Mouse (Mus musculus) monocyte, adult 5-6 weeks (primary cell): ENCODE measurements around the gene Ddx46. TPM values are rescaled to one million over a fixed set of nuclear protein-coding genes. Genes with fewer than 3 reads are reported as not detected.
"Not testable (repeated sequence)": the region's sequence is repeated elsewhere in the genome, so short reads cannot be mapped to it uniquely, and the experiment has no call there.

Experiments used
- ATAC-seq: fragments of 153-309, 156-312 bp; replicated peaks from 2 replicates; pipeline ENCODE4 v1.8.0; 2017; ENCODE audit warnings: mild to moderate bottlenecking; ENCODE audit not compliant: low TSS enrichment, insufficient number of reproducible peaks, severe bottlenecking, poor library complexity, low FRiP score
- total RNA-seq: library from RNA; stranded (forward); fragments of 200-1000, 200-491, 200-594 nt; gene quantifications from 3 replicates; pipeline ENCODE4 v1.2.3, GENCODE M21; 2017

Ddx46 gene
- total RNA-seq, 1 experiment from 2014 or later, result 145 TPM

DNA sequence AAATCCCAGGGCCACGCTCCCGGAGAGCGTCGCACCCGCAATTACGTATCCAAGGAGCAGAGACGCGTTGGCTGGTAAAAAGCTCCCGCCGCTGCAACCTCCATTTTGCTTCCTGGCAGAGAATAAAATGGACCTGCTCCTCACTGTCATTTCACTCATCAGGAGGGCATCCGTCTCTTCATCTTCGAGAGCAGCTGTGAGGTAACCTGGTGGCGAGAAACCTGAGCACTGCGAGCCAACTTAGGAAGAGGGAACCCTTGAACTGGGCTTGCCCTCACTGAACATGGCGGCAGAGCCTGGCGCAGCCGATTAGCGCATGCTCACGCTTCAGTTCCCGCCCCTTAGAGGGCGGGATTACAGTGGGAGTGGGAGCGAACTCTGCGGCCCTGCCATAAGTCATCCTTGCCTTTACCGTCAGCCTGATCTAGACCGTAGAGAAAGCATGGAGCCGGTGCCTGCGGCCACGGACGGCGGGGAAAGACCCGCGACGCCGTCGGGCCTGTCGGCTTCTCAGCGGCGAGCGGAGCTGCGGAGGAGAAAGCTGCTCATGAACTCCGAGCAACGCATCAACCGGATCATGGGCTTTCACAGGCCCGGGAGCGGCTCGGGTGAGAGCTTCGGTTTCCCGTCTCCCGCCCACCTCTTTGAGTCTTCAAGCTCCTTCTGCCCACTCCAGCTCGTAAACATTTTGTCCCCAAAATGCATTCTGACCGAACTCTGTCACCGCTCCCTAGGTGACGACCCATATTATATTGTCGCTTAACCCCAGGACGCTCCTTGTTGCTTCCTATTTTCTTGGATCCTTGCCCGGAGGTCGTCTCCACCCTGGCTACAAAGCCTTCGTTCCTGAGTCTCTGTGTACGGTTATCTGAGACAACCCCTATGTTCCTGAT is 11.9 kb upstream of the Ddx46 start, which contains the start of gene Caml:
Gene Caml, plus strand, starts transcription at position 357 of the 893 bp plus-strand sequence.
- peak; percentile 96 for ATAC-seq

DNA sequence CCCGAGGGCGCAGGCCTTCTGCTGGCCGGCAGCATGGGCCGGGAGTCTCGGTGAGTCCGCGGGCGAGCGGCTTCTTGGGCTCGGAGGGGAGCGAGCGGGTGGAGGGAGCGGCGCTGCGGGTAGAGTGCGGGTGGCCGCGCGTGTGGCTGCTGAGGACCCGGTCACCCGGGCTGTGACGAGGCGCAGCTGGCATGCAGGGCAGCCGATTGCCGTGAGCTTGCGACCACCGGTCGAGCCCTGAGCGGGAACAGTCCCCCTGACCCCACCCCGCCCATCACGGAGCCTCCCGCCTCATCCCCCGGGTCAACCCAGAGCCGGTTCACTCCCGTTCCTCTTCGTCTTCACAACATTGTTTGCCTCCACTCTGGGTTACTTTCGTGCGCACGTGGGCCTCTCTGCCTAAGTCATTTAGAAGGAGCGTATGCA is 332 bp downstream of the Ddx46 start:
- no peak for ATAC-seq

DNA sequence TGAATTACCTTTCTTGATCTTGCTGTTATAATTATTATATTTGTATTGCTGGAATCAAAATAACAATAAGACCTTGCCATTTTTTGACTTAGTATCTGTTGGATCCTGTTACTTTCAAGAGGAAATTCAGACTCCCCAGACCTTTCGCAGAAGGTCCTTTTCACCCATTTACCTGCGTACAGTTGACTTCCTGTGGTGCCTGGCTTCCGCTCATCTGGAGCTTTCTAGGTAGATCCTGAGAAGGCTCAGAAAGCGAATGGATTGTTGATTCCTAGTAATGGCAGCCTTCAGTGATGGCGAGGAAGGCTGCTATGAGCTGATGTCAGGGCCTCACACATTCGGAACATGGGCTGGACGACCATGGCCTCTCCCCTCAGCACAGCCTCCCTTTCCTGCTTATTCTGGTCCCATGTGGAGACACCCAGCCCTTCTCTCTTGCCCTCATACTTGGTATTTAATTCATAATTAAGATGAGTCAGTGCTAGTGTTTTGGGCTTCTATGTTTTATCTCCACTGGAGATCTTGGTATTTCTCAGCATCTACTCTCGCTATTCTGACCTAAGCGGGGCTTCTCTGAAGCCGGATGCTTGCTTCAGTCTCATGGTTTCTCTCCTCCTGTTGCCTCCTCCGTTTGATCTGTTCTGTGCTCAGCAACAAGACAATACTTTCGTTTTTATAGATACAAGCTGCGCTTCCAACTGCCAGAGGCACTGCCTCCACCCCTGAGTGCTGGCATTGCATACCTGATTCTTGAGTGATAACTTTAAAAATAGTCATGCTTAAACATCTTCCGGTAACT is 1.6 kb downstream of the Ddx46 start:
- ATAC-seq, result no peak

DNA sequence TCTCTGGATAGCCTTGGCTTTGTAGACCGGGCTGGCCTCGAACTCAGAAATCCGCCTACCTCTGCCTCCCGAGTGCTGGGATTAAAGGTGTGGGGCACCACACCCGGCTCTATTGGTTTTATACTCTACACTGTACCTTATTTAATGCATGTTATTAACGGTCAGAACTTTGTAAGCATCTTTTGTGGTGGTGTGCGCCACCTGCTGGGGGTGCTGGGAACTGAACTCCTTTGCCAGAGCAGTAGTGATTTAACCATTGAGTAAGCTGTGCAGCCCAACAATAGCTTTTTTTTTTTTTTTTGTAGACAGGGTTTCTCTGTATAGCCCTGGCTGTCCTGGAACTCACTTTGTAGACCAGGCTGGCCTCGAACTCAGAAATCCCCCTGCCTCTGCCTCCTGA is 5.7 kb downstream of the Ddx46 start:
- ATAC-seq, result peak; percentile 86

DNA sequence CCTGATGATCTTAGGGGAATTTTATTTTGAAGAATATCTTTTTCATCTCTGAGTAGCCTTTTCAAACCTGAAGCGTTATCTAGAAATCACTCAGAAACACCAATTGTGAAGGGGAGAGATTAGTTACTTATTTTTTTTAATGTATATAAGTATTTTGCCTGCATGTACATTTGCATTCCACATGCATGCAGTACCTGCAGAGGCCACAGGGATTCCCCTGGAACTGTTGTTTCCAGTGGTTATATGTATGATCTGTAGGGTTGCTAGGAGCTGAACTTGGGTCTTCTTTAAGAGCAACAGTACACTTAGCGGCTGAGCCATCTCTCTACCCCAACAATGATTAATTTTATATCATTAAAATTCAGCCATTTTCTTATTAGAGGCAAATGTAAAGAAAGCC is 9.7 kb downstream of the Ddx46 start:
- ATAC-seq, result no peak

DNA sequence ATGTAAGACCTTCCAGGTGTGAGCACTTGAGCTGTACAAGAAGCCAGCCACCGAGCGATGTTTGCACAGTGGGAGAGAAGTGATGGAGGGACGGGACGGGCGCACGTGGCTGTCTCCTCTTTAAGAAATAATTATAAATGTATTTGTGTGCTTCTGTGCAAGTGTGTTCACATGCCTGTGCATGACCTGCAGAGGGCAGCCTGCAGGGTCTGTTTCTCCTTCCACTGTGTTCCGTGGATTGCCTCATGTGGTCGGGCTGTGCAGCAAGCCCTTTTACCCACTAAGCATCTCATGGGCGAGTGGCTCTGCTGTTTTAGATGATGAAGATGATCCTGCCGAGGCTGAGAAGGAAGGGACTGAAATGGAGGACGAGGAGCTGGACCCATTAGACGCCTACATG is 15.3 kb downstream of the Ddx46 start:
- ATAC-seq, result no peak

DNA sequence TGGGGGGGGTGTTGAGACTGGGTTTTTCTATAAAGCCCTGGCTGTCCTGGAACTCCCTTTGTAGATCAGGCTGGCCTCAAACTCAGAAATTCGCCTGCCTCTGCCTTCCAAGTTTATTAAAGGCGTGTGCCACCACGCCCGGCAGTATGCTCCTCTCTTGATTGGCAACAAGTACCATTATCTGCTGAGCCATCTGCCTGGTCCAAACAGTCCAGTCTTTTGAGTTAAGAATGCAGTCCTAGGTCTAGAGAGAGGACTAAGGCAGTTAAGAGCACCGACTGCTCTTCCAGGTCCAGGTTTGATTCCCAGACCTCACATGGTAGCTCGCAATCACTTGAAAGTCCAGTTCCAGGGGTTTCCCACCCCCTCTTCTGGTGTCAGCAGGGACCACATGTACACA is 16.2 kb downstream of the Ddx46 start:
- ATAC-seq, result no peak

DNA sequence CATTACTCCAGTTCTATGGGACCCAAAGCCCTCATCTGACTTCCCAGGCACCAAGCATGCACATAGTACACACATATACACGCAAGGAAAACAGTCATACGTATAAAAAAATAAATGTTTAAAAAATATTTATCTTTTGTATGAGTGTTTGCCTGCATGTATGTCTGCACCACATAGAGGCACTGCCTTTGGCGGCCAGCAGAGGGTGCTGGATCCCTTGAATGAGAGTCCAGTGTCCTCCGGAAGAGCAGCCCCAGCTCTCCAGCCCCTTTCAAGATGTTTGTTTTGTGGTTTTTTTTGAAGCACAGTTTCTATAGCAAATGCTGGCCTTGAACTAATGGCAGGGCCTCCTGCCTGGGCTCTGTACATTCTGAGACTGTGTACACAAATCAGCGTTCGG is 33.7 kb downstream of the Ddx46 start:
- no peak for ATAC-seq

DNA sequence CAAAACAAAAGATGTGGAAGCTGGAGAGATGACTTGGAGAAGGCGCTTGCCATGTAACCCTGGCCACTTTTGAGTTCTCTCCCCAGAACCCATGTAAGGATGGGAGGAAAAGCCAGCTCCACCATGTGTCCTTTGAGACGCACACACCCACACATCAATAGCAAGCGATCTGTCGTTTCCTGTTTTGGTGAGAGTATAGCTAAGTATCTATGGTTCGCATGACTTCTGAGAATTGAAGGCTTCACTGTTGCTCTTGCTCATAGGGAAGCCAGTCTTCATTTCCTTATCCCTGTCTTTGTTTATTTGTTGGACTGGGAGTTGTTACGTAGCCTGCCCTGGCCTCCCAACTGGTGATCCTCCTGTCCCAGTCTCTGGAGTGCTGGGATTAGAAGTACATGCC is 37.9 kb downstream of the Ddx46 start:
- no peak for ATAC-seq

DNA sequence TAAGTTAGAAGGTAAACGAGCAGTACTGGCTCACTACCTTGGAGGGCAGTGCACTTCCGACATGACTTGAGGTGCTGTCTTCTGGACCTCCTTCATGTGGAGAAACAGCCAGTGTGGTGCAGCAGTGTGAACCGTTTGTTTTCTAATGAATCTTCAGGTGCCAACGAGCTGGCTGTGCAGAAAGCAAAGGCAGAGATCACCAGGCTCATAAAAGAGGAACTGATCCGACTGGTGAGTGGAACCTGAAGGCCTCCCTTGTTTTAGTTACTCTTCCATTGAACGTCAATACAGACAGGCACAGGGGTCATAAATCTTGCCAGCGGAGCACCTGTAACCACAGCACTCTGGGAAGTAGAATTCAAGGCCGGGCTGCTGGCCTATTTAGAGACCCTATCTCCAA is 42.5 kb downstream of the Ddx46 start:
- no peak for ATAC-seq

DNA sequence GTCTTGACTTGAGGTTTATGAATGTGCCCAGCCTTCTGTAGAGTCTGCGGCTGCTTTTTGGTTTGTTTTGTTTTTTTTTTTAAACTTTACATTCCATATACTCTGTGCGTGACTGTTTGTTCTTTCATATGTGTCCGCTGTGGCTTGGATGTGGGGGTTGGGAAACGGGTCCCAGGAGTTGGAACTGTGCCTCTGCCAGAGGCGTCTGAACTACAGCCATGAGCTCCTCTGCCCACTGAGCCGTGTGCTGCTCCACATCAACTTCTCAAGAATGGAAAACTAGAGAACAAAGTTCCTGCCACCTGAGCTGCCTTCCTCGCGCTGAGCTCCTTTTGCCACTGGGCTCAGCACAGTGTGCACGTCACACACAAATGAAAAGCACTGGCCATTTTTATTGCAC is 47.4 kb downstream of the Ddx46 start:
- no peak for ATAC-seq

DNA sequence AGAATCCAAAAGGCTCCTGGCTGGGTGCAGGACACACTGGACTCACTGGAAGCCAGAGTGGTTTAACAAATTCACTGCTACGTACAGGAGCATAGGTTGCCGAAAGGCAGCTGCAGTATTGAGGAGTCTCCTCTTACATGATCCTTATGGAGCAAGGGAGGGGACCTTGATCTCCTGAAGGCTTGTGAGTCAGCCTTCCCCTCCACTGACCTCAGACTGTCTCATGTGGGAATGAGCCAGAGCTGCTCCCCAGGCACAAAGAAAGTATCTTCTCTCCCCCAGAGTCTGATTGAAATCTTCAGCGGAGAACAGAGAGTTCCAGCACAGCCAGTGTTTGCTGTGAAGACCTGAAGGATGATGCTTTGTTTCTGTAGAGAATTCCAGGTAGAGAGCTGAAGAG is 48.8 kb downstream of the Ddx46 start:
- ATAC-seq, result no peak

DNA sequence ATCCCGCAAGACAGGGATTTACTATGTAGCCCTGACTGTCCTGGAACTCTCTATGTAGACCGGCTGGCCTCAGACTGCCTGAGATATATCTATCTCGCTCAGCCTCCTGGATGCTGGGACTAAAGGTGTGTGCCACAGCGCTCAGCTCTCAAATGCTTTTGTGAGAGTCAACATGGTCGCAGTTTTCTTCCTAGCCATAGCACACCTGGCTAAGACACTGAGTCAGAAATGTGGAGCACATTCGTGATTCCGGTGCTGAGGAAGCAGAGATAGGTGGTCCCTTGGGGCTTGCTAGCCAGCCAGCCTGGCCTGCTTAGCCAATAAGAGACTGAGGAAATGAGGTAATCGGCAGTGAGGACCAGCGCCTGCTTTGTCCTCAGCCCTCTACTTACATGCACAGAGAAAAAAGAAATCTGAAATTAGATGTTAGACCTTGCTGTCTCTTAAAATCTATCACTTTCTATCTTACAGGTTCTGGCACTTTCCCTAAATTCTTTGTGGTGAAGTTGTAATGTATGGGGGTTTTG is 51.3 kb downstream of the Ddx46 start:
- no peak for ATAC-seq

DNA sequence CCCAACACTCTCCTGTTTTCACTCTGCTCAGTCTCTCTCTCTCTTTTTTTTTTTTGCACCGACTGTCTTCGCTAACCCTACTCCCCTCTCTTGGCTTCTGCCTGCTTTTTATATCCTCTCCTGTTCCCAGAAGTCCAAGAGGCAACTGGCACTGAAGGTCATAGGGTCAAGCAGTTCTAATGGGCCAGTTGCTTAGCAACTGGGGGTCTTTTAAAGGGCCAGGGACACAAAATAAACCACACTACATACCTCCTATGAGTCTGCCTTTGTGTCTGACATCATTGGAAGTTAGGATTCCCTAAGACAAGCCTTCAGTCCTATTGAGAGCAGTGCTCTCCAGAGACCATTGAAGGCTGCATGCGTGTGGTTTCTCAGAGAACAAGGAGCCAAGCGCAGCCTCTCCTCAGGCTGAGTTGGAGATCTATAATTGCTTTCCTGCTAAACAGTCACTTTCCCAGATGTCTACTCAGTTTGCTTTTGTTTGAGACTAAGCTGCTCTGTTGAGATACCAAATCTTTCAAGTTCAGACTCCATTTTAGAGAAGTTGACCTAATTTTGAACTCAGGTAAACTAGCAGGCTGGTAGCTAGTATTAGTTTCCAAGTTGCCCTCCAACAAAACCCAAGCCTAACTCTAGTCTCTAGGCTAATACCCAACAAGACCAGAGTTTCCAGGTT is 53.2 kb downstream of the Ddx46 start:
- ATAC-seq, result no peak

DNA sequence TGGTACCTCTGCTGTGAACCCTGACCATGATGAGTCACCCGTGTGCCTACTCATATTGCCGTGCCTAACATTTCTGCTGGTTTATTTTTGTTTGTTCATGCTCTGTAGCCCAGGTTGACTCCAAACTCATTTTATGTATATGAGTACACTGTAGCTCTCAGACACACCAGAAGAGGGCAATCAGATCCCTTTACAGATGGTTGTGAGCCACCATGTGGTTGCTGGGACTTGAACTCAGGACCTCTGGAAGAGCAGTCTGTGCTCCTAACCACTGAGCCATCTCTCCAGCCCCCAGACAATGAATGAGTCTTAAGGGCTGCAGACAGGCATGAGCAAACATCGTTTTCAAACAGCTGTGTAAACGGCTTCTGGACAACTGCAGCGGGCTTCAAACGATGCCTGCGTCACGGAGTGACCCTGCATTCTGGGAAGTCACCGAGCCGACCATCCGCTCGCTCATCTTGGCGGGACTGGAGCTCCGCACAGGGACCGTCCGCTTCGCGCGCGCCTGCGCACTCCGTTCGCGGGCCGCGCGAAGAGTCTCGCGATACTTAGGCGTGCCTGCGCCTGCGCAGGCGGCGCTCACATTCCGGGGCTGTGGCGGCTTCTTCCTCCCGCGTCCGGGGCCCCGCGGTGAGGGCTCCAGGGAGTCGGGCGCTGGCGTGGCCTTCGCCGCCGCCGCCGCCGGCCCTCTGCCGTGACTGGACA is 57.9 kb downstream of the Ddx46 start, which contains the start of gene B230219D22Rik:
Gene B230219D22Rik, plus strand, starts transcription at position 590 of the 708 bp plus-strand sequence.
- ATAC-seq, result peak; percentile 81

DNA sequence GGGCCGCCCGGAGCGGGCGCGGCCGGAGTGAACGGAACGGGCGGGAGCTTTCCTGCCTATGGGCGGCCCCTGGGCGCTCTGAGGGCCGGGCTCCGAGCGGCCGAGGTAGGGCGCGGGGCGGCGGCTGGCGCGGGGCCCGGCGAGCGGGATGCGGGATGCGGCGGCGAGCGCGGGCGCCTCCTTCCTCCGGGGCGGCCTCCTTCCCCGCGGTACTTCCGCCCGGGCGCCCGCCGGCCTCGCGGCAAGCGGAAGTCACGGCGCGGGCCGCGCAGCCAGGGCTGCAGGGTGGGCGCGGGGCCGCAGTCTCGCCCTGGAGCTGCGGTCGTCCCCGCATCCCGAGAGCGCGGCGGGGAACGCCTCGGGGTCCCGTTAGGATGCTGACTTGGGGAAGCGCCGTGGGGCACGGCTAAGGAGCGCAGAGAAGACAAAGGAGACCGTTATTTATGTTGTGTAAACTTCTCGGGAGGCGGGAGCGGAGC is 58.5 kb downstream of the Ddx46 start:
- peak; percentile 12; the same call in 1 of the 2 replicates for ATAC-seq

DNA sequence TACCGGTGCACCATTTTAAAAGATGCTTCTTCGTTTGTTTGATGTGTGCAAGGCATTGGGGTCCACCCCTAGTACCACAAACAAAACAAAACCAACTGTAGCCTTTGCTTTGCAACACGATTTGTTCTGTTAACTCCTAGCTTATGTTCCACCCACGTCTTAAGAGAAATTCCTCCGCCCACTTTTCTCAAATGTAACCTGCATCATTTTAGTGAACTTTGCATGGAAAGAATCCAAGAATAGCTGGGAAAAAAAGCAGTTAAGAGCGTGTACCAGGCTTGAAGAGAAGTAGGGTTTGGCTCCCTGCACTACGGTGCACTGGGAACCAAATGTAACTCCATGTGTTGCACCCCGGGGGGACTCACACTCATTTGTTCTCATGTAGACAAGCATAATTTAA is 59.3 kb downstream of the Ddx46 start:
- no peak for ATAC-seq

DNA sequence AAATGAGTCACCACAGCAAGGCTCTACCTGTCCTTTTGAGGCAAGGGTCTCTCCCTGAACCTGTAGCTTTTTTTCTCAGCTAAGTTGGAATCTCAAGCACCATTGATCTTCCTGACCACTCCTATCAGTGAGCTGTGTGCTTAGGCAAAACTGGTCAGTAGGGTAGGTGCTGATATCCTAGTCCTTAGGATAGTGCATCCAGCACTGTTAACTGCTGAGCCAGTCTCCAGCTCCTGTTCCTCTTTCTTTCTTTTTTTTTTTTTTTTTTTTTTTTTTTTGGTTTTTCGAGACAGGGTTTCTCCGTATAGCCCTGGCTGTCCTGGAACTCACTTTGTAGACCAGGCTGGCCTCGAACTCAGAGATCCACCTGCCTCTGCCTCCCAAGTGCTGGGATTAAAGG is 61.2 kb downstream of the Ddx46 start:
- not testable (repeated sequence) for ATAC-seq
